Mouse (Mus musculus) embryonic stem cell, embryonic (primary cell): ENCODE results near the gene Ptprd.

ENCODE experiments used
- CTCF ChIA-PET, 4 experiments: fragments of 300-600 bp in 2 of 4; fragments of 350-600 bp in 2 of 4; sonication (Branson Sonifier 250); formaldehyde crosslinking; loops; one replicate each; lab custom pipeline; 2022; ENCODE audit warnings: inconsistent platforms in 2 of 4; lab: Charles Lee
- POLR2A ChIA-PET, 4 experiments: fragments of 300-600 bp in 2 of 4; fragments of 350-600 bp in 2 of 4; sonication (Branson Sonifier 250); formaldehyde crosslinking; loops; one replicate each; lab custom pipeline; 2022; ENCODE audit warnings: antibody characterized with exemption in 4 of 4, inconsistent platforms in 1 of 4; lab: Charles Lee

The Ptprd gene

DNA sequence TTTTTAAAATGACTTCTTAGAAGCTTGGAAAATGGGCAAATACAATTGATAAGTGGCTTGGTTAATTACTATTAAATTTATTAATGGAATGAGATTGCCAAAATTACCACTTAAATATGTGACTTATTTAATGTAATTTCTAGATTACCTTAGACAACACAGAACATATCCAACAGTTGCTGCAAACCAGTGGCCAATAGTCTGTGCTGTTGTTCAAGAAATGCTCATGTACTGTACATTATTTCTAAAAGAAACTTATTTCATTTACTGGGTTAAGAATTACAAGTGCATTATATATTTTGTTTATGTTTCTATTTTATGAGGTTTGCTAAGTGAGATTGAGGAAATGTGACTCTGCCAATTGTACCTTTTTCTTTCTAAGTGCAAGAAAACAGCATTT is 567.3 kb downstream of the Ptprd start:
- ChIA-PET CTCF (no interaction called here), POLR2A (no interaction called here)

DNA sequence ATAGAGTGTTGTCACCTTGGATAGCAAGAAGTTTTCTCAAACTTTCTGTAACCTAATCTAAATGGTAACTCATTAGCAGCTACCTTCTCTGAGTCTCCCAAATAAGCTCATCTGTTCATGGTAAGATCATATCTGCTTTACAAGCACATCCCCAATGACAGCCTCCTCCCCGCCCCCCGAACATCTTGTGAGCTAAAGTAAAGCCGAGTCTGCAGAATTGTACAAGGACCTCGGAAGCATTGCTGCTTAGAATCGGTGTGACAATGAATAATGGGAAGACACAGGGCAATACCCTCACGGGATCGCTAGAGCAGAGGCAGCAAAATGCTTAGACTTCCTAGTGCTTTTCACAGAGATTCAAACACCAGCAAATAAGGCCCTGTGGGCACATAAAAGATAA is 571.7 kb downstream of the Ptprd start:
- ChIA-PET POLR2A (no interaction called here), CTCF (no interaction called here)

DNA sequence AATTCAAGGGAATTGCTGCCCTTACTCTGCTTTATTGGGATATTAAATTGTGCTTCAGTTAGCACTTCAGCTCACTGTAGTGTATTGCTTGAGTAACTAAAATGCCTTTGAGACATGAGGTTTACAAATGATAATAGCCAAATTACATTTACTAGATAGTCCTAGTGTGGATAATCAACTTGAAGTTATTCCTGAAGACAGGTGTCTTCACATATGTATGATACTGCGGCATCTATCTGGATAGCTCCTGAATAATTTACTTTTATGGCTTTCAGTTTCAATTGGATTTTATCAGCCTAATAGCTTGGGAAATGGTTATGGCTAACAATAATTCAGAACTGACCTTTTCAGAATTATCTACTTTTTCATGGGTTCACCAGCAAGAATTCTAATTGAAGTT is 598.6 kb downstream of the Ptprd start:
- ChIA-PET CTCF (no interaction called here), POLR2A (no interaction called here)

DNA sequence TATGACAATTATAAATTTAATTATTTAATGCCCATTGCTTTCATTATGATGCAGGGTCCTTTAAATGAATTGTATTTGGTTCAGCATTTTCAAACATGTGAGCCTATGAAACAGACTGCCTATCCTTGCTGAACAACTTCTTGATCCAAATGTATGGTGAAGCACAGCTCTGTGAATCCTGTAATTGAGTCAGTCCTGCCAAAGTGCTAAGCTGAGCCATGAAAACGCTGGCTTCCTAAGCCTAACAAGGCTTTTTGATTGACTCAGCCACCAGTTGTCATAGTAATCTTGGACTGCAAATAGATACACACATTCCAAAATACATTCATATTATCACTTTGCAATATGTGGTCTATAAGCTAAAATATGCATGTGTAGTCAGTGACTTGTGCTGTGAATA is 625.1 kb downstream of the Ptprd start:
- ChIA-PET POLR2A (no interaction called here), CTCF (interaction anchor here in 1 of 4 experiments (0.6 kb wide), 1 partner anchor 174 kb away, joined by 6 read pairs; no protein-coding TSS in a partner anchor)

DNA sequence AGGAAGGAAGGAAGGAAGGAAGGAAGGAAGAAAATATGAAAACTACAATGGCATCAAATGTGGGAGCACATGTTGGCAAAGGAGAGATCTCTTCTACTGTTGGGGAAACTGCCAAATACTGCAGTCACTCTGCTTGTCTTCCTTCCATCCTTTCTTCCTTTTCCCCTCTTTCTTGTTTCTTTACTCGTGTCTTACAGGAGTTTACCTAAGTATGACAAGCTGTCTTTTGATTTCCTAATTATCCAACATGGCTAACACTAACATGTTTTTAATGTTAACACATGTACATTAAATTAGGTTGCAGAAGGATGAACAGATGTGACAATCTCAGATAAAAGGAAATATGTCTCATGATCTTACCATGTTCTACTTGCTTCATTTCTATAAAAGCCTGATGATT is 625.5 kb downstream of the Ptprd start:
- POLR2A ChIA-PET: no interaction called here
- CTCF ChIA-PET: interaction anchor here in 1 of 4 experiments (0.6 kb wide), 1 partner anchor 174 kb away, joined by 6 read pairs; no protein-coding TSS in a partner anchor

DNA sequence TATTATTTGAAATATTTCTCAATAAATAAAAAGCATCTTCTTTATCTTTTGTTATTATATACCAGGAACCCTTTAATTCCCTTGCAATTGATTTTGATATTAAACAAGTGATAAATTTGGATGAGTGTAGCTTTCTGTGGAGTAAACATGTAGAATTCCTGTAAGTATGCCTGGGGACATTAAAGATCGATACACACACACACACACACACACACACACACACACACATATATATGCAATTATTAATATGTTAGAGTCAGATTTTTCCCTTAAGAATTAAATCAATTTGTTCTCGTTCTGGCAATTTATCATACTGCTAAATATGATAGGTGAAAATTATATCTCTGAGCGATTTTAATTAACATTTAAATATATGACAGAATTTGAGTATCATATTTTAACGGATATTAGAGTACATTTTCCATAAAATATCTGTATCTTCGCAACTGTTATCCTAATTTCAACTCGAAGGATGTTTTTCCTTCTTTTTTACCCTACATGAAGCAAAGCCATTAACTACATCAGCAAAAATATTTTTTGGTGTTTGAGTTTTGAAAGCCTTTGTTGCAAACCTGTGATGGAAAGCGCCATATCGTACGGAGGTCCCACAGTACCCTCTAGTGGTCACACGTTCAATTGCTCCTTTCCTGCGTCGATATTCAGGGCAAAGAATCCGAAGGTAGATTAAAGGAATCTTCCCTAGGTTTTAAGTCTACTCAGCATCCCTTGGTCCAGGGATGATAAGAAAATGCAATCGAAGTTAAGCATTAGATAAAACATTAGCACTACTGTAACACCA is 653.2 kb downstream of the Ptprd start:
- ChIA-PET CTCF (no interaction called here), POLR2A (no interaction called here)

DNA sequence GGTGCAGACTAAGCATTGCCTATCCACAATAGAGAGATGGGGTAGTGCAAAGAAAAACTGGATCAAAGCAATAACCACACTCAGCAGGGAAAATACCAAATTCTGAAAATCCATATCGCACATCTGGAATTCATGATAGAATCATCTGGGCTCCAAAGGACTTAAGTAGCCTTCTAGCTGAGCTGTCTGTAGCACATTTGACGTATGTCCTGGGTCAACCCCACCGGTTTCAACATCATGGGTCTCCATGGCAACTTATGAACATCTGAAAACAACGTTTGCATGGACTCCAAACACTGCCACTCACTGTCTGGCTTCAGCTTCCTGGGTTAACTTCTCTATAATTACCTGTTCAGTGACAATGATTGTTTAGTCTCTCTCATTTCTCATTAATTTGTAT is 655.9 kb downstream of the Ptprd start:
- ChIA-PET POLR2A (no interaction called here), CTCF (no interaction called here)

DNA sequence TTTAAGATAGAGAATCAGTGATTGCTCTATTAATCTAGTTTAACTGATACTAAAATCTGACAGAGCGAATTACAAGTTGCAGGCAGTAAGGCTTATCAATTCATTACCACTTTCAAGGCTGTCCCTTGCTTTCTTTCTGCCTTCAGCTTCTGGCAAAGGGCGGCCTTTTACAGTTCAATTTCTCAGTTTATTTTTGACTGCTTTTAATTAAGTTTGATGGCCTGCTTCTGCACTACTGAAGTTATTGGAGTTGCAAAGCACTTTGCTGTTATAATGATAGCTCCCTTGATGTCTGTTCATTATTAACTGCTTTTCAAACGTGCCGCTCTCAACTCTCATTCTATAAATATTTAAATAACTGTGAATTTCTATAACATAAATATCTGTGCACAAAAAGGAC is 673.9 kb downstream of the Ptprd start:
- CTCF ChIA-PET: no interaction called here
- POLR2A ChIA-PET: no interaction called here

DNA sequence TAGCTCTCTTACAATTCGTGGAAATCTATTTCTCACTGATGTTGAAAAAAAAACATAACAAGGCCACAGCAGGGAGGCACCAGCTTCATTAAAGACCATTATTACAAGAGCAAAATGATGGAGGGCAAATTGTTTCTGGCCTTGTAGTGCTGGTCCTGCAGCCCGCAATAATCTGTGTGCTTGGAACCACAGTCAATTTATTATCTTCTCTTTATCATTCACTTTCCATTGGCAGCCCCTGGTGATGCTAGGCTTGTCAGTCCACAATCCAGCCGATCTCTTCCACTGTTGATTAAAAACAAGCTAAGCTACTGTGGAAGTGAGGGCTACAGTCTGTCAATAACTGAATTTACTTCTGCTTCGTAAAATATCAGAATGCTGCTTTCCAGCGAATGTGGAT is 674.4 kb downstream of the Ptprd start:
- ChIA-PET CTCF (no interaction called here), POLR2A (no interaction called here)

DNA sequence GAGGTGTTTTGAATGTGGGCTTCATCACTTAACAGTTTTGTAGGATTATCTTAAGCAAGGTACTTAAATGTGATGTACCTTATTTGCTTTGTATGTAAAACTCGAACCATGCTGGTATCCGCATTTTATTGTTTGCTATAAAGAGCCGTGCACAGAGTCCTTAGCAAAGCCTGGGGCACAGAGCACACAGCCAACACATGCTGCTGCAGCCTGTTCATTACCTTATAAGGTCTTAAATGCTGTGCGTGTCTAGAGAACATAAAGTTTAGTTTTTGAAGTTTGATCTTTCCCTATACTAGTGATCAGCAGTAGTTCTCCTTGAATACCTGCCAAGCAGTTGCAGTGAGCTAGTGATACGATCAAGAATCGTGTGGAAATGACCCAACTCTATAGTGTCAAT is 676.2 kb downstream of the Ptprd start:
- POLR2A ChIA-PET: no interaction called here
- CTCF ChIA-PET: no interaction called here

DNA sequence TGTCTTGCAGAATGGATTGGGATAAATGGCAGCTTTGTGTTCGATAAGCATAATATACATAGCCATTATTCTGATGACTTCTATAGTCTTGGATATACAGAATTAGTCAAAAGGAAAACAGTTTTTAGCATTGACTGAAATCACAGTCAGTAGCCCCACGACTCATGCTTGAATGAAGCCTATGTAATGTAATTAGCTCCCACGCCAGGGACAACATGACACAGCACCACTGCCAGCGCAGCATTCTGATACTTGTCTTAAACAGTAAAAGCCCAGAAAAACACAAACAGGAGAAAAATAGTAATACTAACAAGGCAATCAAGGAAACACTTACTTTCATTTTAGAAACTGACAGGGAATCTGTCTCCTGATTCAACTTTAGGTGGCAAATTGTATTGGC is 677.2 kb downstream of the Ptprd start:
- ChIA-PET CTCF (no interaction called here), POLR2A (no interaction called here)

DNA sequence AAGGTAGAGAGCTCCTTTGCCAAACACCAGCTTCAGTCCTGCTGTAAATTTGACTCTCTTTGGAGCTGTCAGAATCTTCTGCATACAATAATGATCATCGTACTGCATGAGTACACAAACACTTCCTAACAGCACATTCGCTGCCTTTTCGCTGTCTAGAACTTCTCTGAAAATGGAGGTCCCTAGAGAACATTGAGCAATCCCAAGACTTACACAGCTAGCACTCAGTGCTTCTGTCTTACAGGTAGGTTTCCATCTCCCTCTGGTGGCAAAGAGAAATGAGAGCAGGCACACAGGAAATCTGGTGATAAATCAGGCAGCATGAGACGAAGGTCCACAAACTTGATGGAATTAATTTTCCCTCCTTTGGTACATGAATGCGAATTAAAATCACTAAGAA is 692.6 kb downstream of the Ptprd start:
- ChIA-PET POLR2A (no interaction called here), CTCF (interaction anchor here (0.5 to 2.0 kb wide), 5 partner anchors 293 to 504 kb away, joined by 3 to 17 read pairs (median 5); no protein-coding TSS in a partner anchor)

DNA sequence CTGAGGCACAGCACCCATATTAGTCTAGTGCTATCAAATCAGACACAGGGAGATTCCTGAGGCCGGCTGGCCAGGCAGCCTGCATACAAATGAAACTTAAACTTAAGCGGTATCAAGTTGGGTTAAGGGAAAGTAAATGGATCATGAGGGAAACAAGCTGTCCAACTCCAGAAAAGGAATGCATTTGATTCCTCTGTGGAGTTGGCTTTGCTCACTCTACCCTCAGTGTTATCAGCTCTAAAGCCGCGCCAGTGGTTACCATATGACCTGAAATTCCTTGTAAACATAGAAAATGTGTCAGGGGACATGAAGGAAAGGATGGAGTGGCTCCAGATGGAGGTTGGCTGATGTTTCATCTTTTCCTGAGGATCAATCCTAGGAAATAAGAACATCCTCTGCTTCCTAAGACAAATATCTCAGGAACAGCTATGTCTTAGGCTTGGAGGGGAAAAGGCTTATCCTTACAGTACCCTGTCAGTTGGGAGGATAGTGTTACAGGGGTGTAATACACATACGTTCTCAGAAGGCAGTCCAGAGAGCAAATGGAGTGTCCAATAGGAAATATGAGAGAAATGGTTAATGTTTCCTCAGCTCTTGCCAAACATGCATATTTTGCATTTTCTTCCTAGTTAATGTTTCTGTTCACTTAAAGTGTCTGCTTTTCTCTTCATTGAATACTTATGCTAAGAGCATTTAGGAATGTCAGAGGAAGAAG is 697.7 kb downstream of the Ptprd start:
- POLR2A ChIA-PET: no interaction called here
- CTCF ChIA-PET: interaction anchor here in 1 of 4 experiments (0.6 kb wide), 1 partner anchor 178 kb away, joined by 3 read pairs; no protein-coding TSS in a partner anchor

DNA sequence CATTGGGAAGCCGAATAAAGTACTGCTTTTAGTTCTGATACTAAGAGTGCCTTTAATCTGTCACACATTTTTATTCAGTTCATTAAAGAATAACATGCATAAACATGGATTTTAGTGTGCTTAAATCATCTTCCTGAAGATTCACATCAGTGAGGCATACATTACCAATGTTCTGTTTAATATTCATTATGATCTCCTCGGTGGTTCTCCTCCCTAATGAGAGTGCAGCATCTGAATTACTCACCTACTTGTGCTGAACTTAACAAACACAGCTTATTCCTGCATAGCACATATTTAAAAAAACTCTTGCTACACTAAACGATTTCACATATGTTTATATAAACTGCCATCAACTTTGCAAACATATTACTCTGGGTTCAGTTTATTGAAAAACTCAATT is 698.7 kb downstream of the Ptprd start:
- ChIA-PET POLR2A (no interaction called here), CTCF (no interaction called here)

DNA sequence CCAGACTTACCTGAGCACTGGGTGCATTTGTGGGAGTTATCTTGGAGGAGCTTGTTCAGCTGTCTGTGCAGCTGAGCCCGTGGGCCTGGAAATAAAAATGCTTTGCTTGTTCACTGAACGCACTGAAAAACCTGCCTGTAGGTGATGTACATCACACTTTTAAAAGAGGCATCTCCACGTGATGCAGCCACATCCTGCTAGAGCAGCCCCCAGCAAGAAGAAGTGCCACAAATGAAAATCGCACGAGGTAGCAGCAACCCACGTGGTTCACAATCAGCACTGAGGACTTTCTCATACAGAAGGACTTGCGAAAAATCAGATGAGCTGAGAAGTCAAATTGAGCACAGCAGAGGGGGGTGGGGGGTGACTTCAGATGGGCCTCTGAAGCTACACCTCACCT is 757.7 kb downstream of the Ptprd start:
- POLR2A ChIA-PET: interaction anchor here in 1 of 4 experiments (0.6 kb wide), 1 partner anchor 1888 kb away, joined by 3 read pairs; no protein-coding TSS in a partner anchor
- CTCF ChIA-PET: no interaction called here

DNA sequence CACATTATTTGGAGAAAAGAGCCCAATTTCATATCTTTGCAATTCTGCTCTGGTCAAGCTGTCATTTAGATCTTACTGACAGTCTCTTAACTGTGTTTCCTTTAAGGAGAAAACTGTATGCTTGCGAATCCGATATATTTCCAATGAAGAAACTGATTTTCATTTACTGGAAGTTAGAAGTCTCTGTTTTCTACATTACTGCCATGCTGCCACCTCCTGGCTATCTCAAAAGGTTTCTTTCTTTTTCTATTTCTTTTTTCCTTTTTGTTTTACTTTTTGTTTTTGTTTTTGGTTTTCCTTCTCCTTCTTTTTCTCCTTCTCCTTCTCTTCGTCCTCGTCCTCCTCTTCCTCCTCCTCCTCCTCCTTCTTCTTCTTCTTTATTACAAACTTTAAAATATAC is 812.6 kb downstream of the Ptprd start:
- ChIA-PET CTCF (interaction anchor here in 2 of 4 experiments (1.3 to 1.6 kb wide), 1 partner anchor 316 kb away, joined by 3 to 5 read pairs; no protein-coding TSS in a partner anchor), POLR2A (no interaction called here)

DNA sequence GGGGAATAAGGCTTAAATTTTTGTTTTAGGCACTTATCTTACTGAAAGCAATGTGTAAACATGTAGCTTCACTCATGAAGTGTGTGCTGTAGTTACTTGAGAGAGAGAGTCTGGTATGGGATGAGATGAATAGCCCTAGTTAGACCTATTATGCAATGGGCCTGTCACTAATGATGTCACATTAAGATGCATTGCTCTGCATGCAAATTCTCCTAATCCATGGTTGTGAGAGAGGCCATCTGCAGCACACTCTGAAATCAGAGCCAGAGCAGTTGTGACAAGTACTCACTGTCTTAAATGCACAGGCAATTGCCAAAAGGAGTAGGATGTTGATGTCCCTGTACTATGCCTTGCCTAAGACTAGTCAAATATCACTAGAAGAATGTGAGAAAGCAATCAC is 850.0 kb downstream of the Ptprd start:
- ChIA-PET POLR2A (no interaction called here), CTCF (no interaction called here)

DNA sequence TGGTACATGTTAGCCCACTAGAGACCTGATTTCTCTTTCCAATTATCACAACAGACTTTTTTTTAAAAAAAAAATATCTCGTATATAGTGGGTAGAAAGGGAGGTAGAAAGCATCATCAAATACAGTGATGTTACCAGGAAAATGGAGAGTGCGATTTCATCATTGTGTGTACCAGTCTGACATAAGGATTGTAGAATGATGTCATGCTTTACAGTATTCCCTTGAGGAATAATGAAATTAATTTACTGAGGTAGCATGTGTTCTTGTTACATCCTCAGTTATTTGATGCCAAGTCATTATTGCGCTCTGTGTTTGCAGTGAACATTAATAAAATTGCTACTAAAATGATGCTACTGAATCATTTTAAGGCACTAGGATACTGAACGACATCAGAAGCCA is 884.6 kb downstream of the Ptprd start:
- ChIA-PET POLR2A (no interaction called here), CTCF (no interaction called here)

DNA sequence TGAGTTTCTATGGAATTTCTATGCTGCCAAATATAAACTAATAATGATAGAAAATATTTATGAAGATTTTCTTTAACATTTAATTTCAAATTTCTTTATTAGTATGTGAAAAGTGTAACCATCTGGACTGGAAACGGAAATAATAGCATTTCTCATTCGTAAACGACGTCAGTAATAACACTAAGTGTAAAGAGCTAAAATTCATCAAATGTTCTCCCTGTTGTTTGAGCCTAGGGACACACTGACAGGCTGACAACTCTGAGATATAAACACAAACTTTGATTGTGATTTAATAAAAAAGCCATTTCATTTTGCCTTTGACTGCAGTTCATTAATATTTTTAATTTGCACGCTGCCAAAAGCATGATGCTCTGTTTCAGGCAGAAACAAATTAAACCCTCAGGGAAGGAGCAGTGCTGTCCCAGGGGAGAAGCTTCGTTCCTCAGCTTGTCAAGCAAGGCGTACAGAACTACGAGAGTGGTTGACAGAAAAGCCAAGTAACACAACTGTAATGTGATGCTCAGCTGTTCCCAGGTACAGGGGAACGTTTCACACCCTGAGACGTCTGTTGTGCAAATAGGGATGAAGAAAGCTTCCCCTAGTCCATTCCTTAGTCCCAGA is 894.6 kb downstream of the Ptprd start:
- ChIA-PET POLR2A (interaction anchor here in 1 of 4 experiments (1.3 kb wide), 1 partner anchor 68 kb away, joined by 3 read pairs; no protein-coding TSS in a partner anchor), CTCF (no interaction called here)

DNA sequence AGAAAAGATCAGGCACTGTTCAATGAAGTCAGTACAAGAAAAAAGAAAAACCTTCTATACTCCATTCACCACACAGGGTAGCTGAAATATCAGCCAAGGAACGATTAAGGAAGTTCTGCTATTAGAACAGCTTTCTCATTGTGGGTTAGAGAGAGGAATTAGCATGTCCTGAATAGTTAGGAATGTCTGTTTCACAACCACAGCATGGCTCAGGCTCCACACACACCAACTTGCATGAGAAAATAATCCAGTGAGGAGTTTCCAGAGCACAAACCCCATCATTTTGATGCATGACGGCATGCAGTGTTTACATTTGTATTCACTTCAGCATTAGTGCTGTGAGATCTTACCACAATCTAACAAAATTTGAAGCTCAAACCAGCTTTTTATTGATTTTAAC is 895.1 kb downstream of the Ptprd start:
- POLR2A ChIA-PET: interaction anchor here in 1 of 4 experiments (1.3 kb wide), 1 partner anchor 67 kb away, joined by 3 read pairs; no protein-coding TSS in a partner anchor
- CTCF ChIA-PET: no interaction called here
